Mouse (Mus musculus): Measurements from ENCODE around the gene Slc9a3. TPM values are rescaled to one million over a fixed set of nuclear protein-coding genes. Genes with fewer than 3 reads are reported as not detected.

The Slc9a3 gene
- polyA plus RNA-seq, 1 experiment from 2014 or later: not detected

DNA sequence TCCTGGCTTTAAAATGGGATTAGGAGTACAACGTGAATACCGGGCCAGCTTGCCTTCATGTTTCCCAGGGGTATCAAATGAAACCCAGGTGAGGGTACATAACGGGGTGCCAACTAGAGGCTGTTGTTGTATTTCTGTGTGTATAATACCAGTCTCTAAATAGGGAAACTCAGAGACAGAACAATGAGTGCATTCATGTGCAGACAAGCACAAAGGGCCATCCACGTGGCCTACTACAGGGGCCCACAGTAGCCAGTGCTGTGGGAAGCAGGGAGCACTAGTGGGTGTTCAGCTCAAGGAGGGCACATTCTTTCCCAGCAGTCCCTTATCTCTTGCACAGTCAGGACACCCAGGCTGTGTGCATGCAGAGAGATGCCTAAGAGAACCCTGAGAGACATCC lies 8.7 kb upstream of the Slc9a3 start:
- no peak overlapping the region for H3K27ac ChIP-seq (replicated peaks)
- no peak overlapping the region for H3K4me2 ChIP-seq
- H3K36me3 ChIP-seq: no peaks in the 10 kb centered on the region
- H3K4me1 ChIP-seq: peaks cover 30% of the 10 kb centered on the region
- H3K27me3 ChIP-seq (replicated peaks): no peaks in the 10 kb centered on the region
- no peaks in the 10 kb centered on the region for H3K9me3 ChIP-seq
- no peak for ATAC-seq (ENCODE audit: extremely low read depth, insufficient number of reproducible peaks, low FRiP score, low TSS enrichment)
- no peak overlapping the region for H3K4me3 ChIP-seq
- H3K9ac ChIP-seq: no peak overlapping the region
- 72% methylated on average over 4 of the region's 4 CpGs for WGBS

DNA sequence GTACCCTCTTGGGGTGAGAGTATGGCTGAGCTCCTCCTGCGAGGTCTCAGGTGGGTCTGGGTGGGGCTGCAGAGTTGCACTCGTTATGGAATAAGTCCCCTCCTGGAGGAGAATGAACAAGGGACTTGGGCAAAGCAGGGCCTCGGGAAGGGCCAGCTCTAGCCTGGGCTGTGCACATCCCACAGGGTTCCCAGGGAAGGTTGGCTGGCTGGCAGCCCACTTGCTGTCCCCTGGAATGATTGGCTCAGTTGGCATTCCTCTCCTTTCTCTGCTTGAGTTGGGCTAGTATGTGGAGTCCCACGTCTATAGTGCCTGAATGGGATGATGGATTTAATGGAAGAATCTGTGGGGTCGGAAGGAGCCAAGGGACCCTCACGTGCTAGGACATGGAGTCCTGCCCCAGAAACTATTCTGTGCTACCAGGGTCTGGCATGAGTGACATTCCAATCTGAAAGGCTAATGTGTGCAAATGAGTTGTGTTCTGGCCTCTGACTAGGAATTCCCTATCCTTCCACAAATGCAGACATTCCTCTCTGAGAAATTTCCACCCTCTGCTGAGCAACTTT lies 7.5 kb upstream of the Slc9a3 start:
- WGBS: 56% methylated on average over 6 of the region's 6 CpGs

DNA sequence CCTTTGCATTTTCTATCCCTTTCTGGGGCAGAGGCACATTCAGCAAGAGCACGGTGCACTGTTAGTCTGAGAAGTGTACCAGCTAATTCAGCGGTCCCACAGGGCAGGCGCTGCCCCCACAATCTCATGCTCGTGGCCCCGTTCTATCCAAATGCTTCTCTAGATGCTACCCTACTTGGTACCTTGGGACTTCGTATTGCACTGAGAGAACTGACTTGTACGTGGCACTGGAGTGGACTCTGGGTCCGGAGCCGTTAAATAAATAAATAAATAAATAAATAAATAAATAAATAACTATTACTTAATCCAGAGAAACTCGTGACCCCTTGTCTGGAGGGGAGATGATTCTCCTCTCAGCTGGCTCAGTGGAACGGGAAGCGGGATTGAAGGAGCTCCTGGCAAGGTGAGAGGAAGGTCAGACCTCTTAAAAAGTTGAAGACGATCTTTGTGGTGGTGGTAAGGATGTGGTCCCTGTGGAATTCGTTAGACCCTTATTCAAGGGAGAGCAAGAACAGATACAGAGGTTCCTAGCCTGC lies 606 bp downstream of the Slc9a3 start:
- no peak for ATAC-seq (ENCODE audit: extremely low read depth, insufficient number of reproducible peaks, low FRiP score, low TSS enrichment)
- Histone ChIP-seq H3K4me2 (peak overlapping the region; percentile 72), H3K27me3 (replicated peaks) (peaks cover 75% of the 10 kb centered on the region), H3K4me1 (peaks cover 10% of the 10 kb centered on the region), H3K9ac (no peak overlapping the region), H3K4me3 (0 out of 2 replicates have a peak overlapping the region, but pooled peaks have one; percentile 49), H3K9me3 (no peaks in the 10 kb centered on the region), H3K36me3 (no peaks in the 10 kb centered on the region), H3K27ac (replicated peaks) (no peak overlapping the region)
- 38% methylated on average over 14 of the region's 14 CpGs for WGBS

More for the DNA sequence above, 7.5 kb upstream of the Slc9a3 start:
- peaks cover under 1% of the 10 kb centered on the region for H3K27me3 ChIP-seq (replicated peaks)
- H3K9ac ChIP-seq: no peak overlapping the region
- no peak overlapping the region for H3K4me3 ChIP-seq
- H3K36me3 ChIP-seq: no peaks in the 10 kb centered on the region
- ATAC-seq (ENCODE audit: extremely low read depth, insufficient number of reproducible peaks, low FRiP score, low TSS enrichment): no peak
- 0 out of 2 replicates have a peak overlapping the region, but pooled peaks have one; percentile 25 for H3K27ac ChIP-seq (replicated peaks)
- H3K4me2 ChIP-seq: no peak overlapping the region
- H3K9me3 ChIP-seq: no peaks in the 10 kb centered on the region
- peaks cover 28% of the 10 kb centered on the region for H3K4me1 ChIP-seq

DNA sequence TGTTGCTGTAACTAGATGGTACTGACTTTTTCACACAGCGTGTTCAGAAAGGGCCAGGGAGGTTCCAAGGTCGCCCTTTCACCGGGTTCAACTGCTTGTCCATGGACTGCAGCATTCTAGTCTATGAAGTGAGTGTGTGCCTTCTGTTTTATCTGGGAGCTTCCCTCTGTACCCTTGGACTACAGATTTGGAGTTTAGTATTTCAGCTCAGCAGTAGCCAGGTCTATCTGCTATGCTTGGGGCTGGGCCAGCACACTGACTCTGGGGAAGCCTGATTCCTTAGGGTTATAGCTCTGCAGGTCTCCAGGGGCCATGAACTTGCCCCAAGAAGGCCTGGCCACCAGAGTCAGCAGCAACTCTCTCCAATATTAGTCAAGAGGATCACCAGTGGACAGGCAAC lies 1.4 kb downstream of the Slc9a3 start:
- ATAC-seq (ENCODE audit: extremely low read depth, insufficient number of reproducible peaks, low FRiP score, low TSS enrichment): no peak
- no peaks in the 10 kb centered on the region for H3K9me3 ChIP-seq
- peaks cover 10% of the 10 kb centered on the region for H3K4me1 ChIP-seq
- H3K4me2 ChIP-seq: no peak overlapping the region
- H3K27me3 ChIP-seq (replicated peaks): peaks cover 79% of the 10 kb centered on the region
- H3K27ac ChIP-seq (replicated peaks): no peak overlapping the region
- no peaks in the 10 kb centered on the region for H3K36me3 ChIP-seq
- H3K4me3 ChIP-seq: no peak overlapping the region
- WGBS: 56% methylated on average over 3 of the region's 3 CpGs
- no peak overlapping the region for H3K9ac ChIP-seq

DNA sequence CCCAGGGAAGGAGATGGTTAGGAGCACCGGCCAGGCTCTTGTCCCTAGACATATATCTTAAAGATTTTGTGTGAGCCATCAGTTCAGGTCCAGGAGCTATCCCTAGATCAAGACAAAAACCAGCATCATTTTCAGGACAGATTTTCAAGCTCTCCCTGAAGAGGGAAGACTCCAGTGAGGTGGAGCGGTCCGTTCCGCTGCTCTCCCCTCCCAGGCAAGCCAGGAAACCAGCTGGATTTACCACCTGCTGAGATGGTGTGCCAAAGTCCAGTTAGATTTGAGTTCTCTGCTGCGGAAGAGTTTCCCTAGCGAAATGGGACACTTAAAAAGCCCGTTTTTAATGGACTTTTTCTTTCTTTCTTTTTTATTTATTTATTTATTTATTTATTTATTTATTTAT lies 6.3 kb downstream of the Slc9a3 start:
- H3K4me2 ChIP-seq: no peak overlapping the region
- ATAC-seq (ENCODE audit: extremely low read depth, insufficient number of reproducible peaks, low FRiP score, low TSS enrichment): no peak
- H3K36me3 ChIP-seq: no peaks in the 10 kb centered on the region
- H3K27me3 ChIP-seq (replicated peaks): peaks cover 44% of the 10 kb centered on the region
- no peaks in the 10 kb centered on the region for H3K4me1 ChIP-seq
- H3K4me3 ChIP-seq: no peak overlapping the region
- H3K27ac ChIP-seq (replicated peaks): no peak overlapping the region
- 63% methylated on average over 7 of the region's 7 CpGs for WGBS
- no peaks in the 10 kb centered on the region for H3K9me3 ChIP-seq
- H3K9ac ChIP-seq: no peak overlapping the region

DNA sequence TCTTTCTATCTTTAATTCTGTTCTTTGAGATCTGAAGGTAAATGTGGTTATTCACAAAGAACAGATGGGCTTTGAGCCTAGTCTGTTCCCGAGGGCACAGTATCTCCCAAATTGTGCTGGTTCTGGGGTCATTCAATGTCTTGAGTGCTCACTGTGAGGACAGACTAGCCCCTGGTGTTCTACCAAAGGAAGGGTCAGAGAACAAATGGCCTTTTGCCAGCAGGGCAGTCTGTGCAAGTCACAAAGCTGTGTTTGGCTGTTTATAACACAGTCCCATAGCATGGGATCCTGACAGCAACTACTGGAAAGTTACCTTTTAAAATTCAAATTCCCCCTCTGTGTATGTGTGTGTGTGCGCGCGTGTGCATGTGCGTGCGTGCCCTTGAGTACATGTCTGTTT lies 8.7 kb downstream of the Slc9a3 start:
- Histone ChIP-seq H3K4me3 (no peak overlapping the region), H3K36me3 (no peaks in the 10 kb centered on the region), H3K9me3 (no peaks in the 10 kb centered on the region), H3K4me1 (no peaks in the 10 kb centered on the region), H3K27me3 (replicated peaks) (peaks cover 20% of the 10 kb centered on the region), H3K9ac (no peak overlapping the region), H3K27ac (replicated peaks) (no peak overlapping the region), H3K4me2 (no peak overlapping the region)
- WGBS: 87% methylated on average over 6 of the region's 6 CpGs
- no peak for ATAC-seq (ENCODE audit: extremely low read depth, insufficient number of reproducible peaks, low FRiP score, low TSS enrichment)

DNA sequence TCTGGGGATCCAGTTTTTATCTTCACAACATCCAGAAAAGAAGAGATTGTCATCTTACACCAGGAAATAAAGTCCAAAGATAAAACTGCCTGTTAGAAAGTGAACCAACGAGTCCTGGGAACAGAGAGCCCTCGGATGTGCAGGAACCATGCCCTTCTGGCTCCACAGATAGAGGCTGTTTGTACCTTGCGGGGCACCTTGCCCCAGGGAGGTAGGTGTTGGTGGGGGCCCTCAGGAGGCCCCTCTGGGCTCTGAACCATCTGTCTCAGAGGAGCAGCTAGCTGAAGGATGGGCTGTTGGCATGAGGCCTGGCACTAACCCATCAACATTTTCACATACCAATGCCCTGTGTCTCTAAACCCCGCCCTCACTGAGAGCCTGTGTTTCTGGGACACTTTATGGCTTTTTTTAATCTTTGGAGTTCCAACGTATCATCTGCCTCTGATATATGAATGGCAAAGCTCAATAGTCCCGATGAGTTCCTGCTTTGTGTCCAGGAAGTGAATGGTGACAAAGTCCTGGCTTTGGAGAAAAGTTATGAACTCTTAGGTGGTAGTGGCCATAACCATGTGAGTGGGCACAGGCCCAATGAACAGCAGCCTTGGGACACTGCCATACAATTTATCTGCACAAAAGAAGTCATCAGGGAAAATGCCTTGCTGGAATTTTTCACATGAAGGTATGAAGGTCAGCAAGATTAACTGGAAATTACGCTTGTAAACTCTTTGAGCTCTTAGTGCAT lies 17.8 kb downstream of the Slc9a3 start:
- Histone ChIP-seq H3K4me3 (no peak overlapping the region), H3K4me1 (no peaks in the 10 kb centered on the region), H3K4me2 (no peak overlapping the region), H3K27me3 (replicated peaks) (no peaks in the 10 kb centered on the region), H3K36me3 (no peaks in the 10 kb centered on the region), H3K9me3 (no peaks in the 10 kb centered on the region), H3K27ac (replicated peaks) (no peak overlapping the region), H3K9ac (no peak overlapping the region)
- no peak for ATAC-seq (ENCODE audit: extremely low read depth, insufficient number of reproducible peaks, low FRiP score, low TSS enrichment)
- WGBS: 68% methylated on average over 7 of the region's 7 CpGs

DNA sequence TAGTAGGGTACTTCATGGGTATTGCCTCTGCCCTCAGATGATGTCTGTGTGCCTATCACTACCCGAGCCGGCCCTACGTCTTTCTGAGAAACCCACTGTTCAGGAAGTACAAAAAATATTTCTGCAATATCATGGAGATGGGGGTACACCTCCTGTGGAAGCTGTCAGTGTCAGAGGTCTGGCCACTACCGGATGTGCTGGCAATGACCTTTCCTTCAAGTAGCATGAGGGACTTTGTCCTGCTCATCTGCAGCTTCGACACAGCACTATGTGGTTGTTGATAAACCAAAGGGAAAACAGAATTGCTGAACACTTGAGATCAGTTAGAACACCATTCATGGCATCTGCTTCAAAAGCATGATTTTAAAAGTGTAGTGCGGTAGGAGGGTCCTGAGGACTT lies 19.5 kb downstream of the Slc9a3 start:
- Histone ChIP-seq H3K9me3 (no peaks in the 10 kb centered on the region), H3K9ac (no peak overlapping the region), H3K27me3 (replicated peaks) (no peaks in the 10 kb centered on the region), H3K4me2 (no peak overlapping the region), H3K36me3 (no peaks in the 10 kb centered on the region), H3K27ac (replicated peaks) (no peak overlapping the region), H3K4me3 (no peak overlapping the region), H3K4me1 (no peaks in the 10 kb centered on the region)
- ATAC-seq (ENCODE audit: extremely low read depth, insufficient number of reproducible peaks, low FRiP score, low TSS enrichment): no peak
- 79% methylated on average over 6 of the region's 6 CpGs for WGBS

DNA sequence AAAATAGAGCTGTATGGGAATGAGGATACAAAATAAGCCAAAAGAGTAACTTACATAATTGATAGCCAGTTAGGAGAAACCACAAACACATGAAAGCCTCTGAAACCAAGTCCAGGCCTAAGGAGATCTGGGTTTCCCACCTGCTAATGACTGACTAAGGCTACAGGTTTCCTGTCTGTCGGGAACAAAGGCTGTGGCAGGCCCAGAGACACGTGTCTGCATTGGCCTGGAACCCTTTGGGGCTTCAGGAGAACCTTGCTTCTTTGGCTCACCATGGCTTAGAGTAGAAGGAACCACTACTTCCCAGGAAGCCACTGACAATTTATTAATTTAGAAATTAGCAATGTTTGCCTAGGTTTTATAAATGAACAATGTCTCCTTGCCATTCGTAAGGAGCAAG lies 22.0 kb downstream of the Slc9a3 start:
- Histone ChIP-seq H3K4me2 (no peak overlapping the region), H3K36me3 (no peaks in the 10 kb centered on the region), H3K9ac (no peak overlapping the region), H3K27me3 (replicated peaks) (no peaks in the 10 kb centered on the region), H3K4me3 (no peak overlapping the region), H3K27ac (replicated peaks) (no peak overlapping the region), H3K4me1 (no peaks in the 10 kb centered on the region), H3K9me3 (no peaks in the 10 kb centered on the region)
- no peak for ATAC-seq (ENCODE audit: extremely low read depth, insufficient number of reproducible peaks, low FRiP score, low TSS enrichment)
- WGBS: 68% methylated on average over 3 of the region's 3 CpGs

DNA sequence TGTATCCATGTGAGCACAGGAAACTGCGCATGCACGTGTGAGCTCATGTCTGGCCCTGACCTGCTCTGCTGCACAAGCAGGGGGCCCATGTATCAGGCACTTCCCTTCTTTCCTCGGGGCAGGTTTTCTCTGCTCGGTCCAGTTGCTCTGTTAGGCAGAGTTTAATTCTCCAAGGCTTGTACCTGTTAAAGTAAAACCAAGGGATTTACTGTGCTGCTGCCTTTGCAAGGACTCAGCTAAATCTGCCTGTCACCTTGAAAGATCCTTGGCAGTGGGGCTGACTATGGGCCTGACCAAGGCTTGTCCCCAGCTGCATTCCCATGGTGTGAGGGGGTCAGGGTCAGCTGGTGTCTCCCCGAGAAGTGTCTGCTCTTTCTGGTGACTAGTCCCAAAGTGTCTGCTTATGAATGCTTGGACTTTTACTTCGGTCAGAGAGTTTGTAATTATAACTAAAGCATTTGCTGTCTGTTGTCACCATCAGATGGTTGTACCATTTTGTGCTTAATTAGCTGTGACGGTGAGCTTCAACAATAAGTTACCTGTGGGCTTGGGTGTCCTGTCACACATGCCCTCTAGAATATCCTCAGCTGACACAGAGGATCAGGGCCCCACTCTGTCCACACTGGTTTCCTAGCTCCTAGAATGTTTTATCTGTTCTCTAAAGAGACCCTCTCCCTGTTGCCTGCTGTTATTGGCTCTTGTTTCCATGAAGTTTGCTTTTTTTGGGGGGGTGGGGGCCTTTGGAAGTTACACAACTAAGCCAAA lies 23.0 kb downstream of the Slc9a3 start:
- no peaks in the 10 kb centered on the region for H3K36me3 ChIP-seq
- H3K4me2 ChIP-seq: no peak overlapping the region
- no peaks in the 10 kb centered on the region for H3K27me3 ChIP-seq (replicated peaks)
- WGBS: 61% methylated on average over 7 of the region's 7 CpGs
- no peaks in the 10 kb centered on the region for H3K9me3 ChIP-seq
- H3K9ac ChIP-seq: no peak overlapping the region
- no peak for ATAC-seq (ENCODE audit: extremely low read depth, insufficient number of reproducible peaks, low FRiP score, low TSS enrichment)
- H3K4me1 ChIP-seq: no peaks in the 10 kb centered on the region
- no peak overlapping the region for H3K27ac ChIP-seq (replicated peaks)
- no peak overlapping the region for H3K4me3 ChIP-seq

DNA sequence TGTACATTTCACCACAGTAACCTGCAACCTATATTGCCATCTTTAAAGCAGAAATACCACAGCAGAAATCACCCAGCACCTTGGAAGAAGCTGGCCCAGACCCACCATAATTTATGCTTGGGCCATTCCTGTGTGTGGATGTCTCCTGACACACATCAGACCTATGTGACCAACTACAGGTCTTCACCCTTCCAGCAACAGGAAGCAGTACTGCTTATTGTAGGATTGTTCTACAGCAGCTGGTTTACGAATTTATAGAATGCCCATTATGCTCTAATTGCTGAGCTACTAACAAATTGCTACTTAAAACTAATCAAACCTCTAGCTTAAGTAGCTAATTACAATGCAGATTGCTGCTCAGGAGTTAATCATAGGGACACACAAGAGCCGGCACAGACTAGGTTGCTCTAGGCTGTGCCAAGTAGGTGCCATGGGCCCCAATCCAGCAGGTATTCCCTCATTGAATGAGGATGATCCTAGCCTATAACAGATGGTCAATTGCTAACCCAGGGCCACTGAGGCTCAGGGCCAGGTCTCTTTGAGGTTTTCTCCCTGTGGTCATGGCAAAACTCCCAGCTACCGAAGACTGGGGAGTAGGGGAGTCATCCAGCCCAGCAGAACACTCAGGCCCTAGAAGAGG lies 24.8 kb downstream of the Slc9a3 start:
- Histone ChIP-seq H3K27ac (replicated peaks) (no peak overlapping the region), H3K9ac (no peak overlapping the region), H3K9me3 (no peaks in the 10 kb centered on the region), H3K4me3 (no peak overlapping the region), H3K36me3 (no peaks in the 10 kb centered on the region), H3K4me1 (no peaks in the 10 kb centered on the region), H3K27me3 (replicated peaks) (no peaks in the 10 kb centered on the region), H3K4me2 (no peak overlapping the region)
- WGBS: 81% methylated on average over 3 of the region's 3 CpGs
- ATAC-seq (ENCODE audit: extremely low read depth, insufficient number of reproducible peaks, low FRiP score, low TSS enrichment): no peak

Data from heart, embryonic 13.5 days (tissue).